Mouse (Mus musculus) neutrophil, adult 83 days (primary cell): ENCODE measurements around the gene Cdipt. TPM values are rescaled to one million over a fixed set of nuclear protein-coding genes. Genes with fewer than 3 reads are reported as not detected.

ENCODE experiments used
- total RNA-seq, 2 experiments: library from RNA; stranded (reverse); gene quantifications; one replicate each; pipeline ENCODE4 v1.2.4; 2023

Gene Cdipt
- 10 to 100 TPM; 65.6 to 77.0 TPM for total RNA-seq

GRCm38 (mm10) chr7:126975893-126975949 is at the start of gene Cdipt:
TSS of gene Cdipt (plus strand) at chr7:126975914.

GRCm38 (mm10) chr7:126928384-126929037 is 47.2 kb upstream of the Cdipt start, which contains the start of gene Kctd13:
TSS of gene Kctd13 (plus strand) at chr7:126928879.

GRCm38 (mm10) chr7:126949403-126949792 is 26.3 kb upstream of the Cdipt start, which contains the start of gene Asphd1:
TSS of gene Asphd1 (minus strand) at chr7:126949582.

GRCm38 (mm10) chr7:126949793-126950646 is 25.7 kb upstream of the Cdipt start, which contains the start of gene Sez6l2:
TSS of gene Sez6l2 (plus strand) at chr7:126950563.

GRCm38 (mm10) chr7:126975950-126976866 is 494 bp downstream of the Cdipt start, which contains the start of gene Cdiptos:
TSS of gene Cdiptos (minus strand) at chr7:126976098.

GRCm38 (mm10) chr7:127014320-127014719 is 38.6 kb downstream of the Cdipt start, which contains the start of gene Mvp:
TSS of gene Mvp (minus strand) at chr7:127014621.

GRCm38 (mm10) chr7:127016481-127016485 is 40.6 kb downstream of the Cdipt start, which contains the start of gene Pagr1b:
TSS of gene Pagr1b (minus strand) at chr7:127016484.

DNA sequence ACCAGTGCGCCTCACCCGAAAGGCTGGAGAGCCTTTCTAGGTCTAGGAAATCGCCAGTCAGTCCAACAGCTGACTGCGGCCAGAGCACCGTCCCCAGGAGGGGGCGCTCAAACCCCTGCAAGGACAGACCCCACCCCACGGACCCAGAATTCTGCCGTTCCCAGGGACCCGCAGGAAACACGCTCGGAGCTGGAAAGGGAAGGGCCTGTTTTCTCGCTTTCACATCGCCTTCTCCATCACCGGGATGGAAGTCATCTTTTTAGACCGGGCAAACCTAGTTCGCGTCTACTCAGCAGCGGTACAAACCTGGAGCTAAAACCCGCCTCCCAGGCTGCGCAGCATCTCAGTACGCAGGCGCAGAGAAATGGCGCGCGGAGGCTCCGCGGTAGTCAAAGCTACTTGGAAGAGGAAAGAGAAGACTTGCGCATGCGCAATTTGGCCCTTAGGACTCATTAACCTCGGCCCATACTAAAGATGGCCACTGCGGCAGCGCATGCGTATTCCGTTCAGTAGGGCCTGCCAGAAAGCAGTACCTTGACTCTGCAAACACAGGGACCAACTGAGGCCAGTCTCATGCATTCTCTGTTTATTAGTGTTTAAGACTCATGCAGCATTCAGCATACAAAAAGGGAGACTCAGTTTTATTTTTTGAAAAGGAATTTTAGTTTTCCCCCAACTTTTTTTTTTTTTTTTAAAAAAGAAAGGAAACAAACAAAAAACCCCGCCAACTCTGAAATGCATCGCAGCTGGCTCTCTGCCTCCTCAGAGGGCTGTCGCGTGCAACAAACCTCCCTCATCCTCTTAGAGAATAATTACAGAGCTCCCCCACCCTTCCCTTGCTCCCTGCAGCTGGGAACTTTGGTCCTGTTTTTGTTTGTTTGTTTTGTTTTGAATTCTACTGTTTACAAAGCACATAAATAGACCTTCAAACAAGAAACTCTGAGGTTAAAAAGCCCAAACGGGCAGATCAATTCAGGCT is 41.5 kb downstream of the Cdipt start, which contains the start of gene Pagr1a:
TSS of gene Pagr1a (minus strand) at position 382 of the 979 bp plus-strand sequence.

DNA sequence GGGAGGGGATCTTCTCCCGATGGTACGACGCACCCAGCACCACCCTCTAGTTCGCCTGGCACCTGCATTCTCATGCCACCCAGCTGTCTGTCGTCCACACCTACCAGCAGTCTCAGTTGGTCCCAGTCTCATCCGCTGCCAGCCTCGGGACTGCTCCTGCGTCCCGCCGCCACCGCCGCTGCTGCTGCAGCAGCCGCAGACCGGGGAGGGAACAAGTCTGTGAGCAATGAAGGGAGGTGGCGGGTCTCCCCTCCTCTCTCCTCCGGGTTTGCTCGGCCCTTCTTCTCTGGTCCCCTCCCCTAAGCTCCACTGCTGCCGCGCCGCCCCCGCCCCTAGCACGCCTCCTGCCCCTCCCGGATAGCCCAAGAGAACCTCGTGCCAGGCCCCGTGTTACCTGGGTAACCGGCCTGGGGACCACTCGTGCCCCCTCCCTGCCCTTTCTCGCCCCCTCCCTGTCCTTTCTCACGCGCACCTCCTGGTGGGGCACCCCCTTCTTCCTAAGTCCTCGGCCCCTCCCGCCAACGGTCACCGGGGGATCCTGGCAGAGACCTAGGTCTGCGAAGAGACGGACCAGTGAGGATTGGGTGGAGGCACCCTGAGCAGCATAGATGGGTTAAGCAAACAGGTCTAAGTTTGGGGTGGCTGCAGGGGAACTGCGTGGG is 45.3 kb downstream of the Cdipt start, which contains the start of the genes Gm42742 and Prrt2:
TSS of gene Gm42742 (minus strand) at position 197 of the 662 bp plus-strand sequence.
TSS of gene Prrt2 (minus strand) at position 311 of the 662 bp plus-strand sequence.

DNA sequence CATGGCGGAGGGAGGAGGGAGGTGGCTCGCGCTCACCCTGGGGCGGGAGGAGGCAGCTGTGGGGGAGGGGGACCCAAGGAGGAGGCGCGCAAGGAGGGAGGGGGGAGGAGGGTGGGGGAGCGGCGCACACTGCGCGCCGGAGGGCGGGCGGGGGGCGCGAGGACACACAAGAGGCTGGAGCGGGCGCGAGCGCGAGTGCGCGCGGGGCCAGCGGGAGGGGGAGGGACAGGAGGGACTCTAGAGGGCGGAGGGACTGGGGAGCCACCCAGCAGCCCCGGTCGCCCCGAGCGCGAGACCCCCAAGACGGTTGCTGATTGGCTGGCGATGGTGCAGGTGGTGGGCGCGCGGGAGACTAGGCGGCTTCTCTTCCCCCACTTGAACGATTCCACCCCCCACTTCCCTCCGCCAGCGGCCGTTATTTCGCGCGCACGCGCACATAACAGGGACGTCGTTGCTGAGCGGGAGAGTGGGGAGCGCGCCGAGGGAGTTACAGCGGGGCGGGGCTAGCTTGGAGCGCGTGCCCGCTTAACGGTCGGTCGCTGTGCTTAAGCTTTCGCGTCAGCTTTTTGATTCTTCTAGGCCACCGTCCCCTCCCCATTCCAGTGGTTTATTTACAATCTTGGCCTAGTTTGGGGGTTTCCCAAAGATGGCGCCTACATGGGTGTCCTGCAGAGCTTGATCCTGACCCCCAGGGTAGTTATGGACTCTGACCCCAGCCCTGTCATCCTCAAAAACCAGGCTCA is 51.4 kb downstream of the Cdipt start, which contains the start of gene Maz:
TSS of gene Maz (minus strand) at position 54 of the 743 bp plus-strand sequence.

Other genes starting within 250 kb of the Cdipt start
- 100 to 1,000 TPM; 246 to 252 TPM for gene Mapk3, start 216.3 kb upstream of the Cdipt start, total RNA-seq
- gene Gdpd3, start 209.6 kb upstream of the Cdipt start, total RNA-seq: 10 to 100 TPM; 23.4 to 27.0 TPM
- gene Ypel3, start 199.0 kb upstream of the Cdipt start, total RNA-seq: 100 to 1,000 TPM; 233 to 240 TPM
- gene Tbx6, start 194.4 kb upstream of the Cdipt start, total RNA-seq: 1 to 10 TPM; 7.1 to 8.5 TPM
- 100 to 1,000 TPM; 213 to 217 TPM for gene Ppp4c, start 183.4 kb upstream of the Cdipt start, total RNA-seq
- not detected for gene Fam57b, start 178.2 kb upstream of the Cdipt start, total RNA-seq
- not detected for gene 4930451I11Rik, start 144.3 kb upstream of the Cdipt start, total RNA-seq
- not detected for gene Doc2a, start 128.5 kb upstream of the Cdipt start, total RNA-seq
- 10 to 100 TPM; 39.3 to 52.5 TPM for gene Hirip3, start 113.9 kb upstream of the Cdipt start, total RNA-seq
- 10 to 100 TPM; 39.7 to 40.9 TPM for gene Ino80e, start 113.5 kb upstream of the Cdipt start, total RNA-seq
- gene Taok2, start 91.2 kb upstream of the Cdipt start, total RNA-seq: 10 to 100 TPM; 72.6 to 75.0 TPM
- 10 to 100 TPM; 42.6 to 49.2 TPM for gene Tmem219, start 53.0 kb upstream of the Cdipt start, total RNA-seq
- gene Kctd13, start 47.0 kb upstream of the Cdipt start, total RNA-seq: 10 to 100 TPM; 15.5 to 18.1 TPM
- not detected for gene Asphd1, start 26.3 kb upstream of the Cdipt start, total RNA-seq
- 1 to 10 TPM in 1 of 2 experiments, under 1 TPM in 1; 0.96 to 2.1 TPM for gene Sez6l2, start 25.4 kb upstream of the Cdipt start, total RNA-seq
- gene Cdiptos, start 184 bp downstream of the Cdipt start, total RNA-seq: 1 to 10 TPM; 1.3 to 2.5 TPM
- gene Mvp, start 38.7 kb downstream of the Cdipt start, total RNA-seq: 10 to 100 TPM; 41.8 to 47.1 TPM
- 1 to 10 TPM in 1 of 2 experiments, not detected in 1; 8.7 TPM for gene Pagr1b, start 40.6 kb downstream of the Cdipt start, total RNA-seq
- gene Pagr1a, start 41.4 kb downstream of the Cdipt start, total RNA-seq: 10 to 100 TPM in 1 of 2 experiments, not detected in 1; 11.2 TPM
- gene Gm42742, start 45.2 kb downstream of the Cdipt start, total RNA-seq: 10 to 100 TPM; 23.6 to 31.0 TPM
- gene Prrt2, start 45.3 kb downstream of the Cdipt start, total RNA-seq: under 1 TPM in 1 of 2 experiments, not detected in 1; 0.61 TPM
- gene Maz, start 51.1 kb downstream of the Cdipt start, total RNA-seq: 100 to 1,000 TPM; 177 to 194 TPM
- gene Kif22, start 66.6 kb downstream of the Cdipt start, total RNA-seq: 10 to 100 TPM; 78.1 to 84.3 TPM
- 1 to 10 TPM; 1.1 to 1.9 TPM for gene Zg16, start 111.4 kb downstream of the Cdipt start, total RNA-seq
- 100 to 1,000 TPM; 125 to 140 TPM for gene AI467606, start 115.4 kb downstream of the Cdipt start, total RNA-seq
- 1 to 10 TPM; 5.4 to 7.0 TPM for gene Qprt, start 146.3 kb downstream of the Cdipt start, total RNA-seq
- gene Spn, start 161.9 kb downstream of the Cdipt start, total RNA-seq: 100 to 1,000 TPM; 133 to 135 TPM
- gene Cd2bp2, start 220.1 kb downstream of the Cdipt start, total RNA-seq: 10 to 100 TPM; 50.1 to 54.2 TPM
- 100 to 1,000 TPM; 118 to 135 TPM for gene Tbc1d10b, start 232.6 kb downstream of the Cdipt start, total RNA-seq
- gene Mylpf, start 233.0 kb downstream of the Cdipt start, total RNA-seq: 10 to 100 TPM in 1 of 2 experiments, 1 to 10 TPM in 1; 8.1 to 11.2 TPM